Mouse (Mus musculus) embryo, embryonic 10 days (tissue): ENCODE results near the gene Gimap8.

ENCODE experiments used
- DNase-seq: peaks from one replicate; pipeline ENCODE4 v3.0.0-alpha.2; 2015; ENCODE audit warnings: low spot score

The Gimap8 gene

GRCm38 (mm10) chr6:48637811-48638500, 9.1 kb upstream of the Gimap8 start:
- no peak for DNase-seq

GRCm38 (mm10) chr6:48638553-48638952, 8.5 kb upstream of the Gimap8 start:
- no peak for DNase-seq

- no peak for DNase-seq
Measured at GRCm38 (mm10) chr6:48641391-48641790, 5.6 kb upstream of the Gimap8 start.

GRCm38 (mm10) chr6:48642764-48643292, 4.2 kb upstream of the Gimap8 start:
- peak; percentile 90 for DNase-seq

GRCm38 (mm10) chr6:48645660-48646308, 1.2 kb upstream of the Gimap8 start:
- peak; percentile 82 for DNase-seq

GRCm38 (mm10) chr6:48646309-48646690, 734 bp upstream of the Gimap8 start:
- no peak for DNase-seq

- DNase-seq: no peak
Measured at GRCm38 (mm10) chr6:48647611-48648010, 577 bp downstream of the Gimap8 start.

- DNase-seq: no peak
Measured at GRCm38 (mm10) chr6:48648779-48649178, 1.7 kb downstream of the Gimap8 start.

GRCm38 (mm10) chr6:48650041-48650440, 3.0 kb downstream of the Gimap8 start:
- DNase-seq: no peak

GRCm38 (mm10) chr6:48658721-48659120, 11.7 kb downstream of the Gimap8 start:
- no peak for DNase-seq

GRCm38 (mm10) chr6:48664750-48665149, 17.7 kb downstream of the Gimap8 start:
- DNase-seq: no peak

GRCm38 (mm10) chr6:48665471-48665870, 18.4 kb downstream of the Gimap8 start:
- DNase-seq: no peak

- no peak for DNase-seq
Measured at GRCm38 (mm10) chr6:48666159-48666586, 19.1 kb downstream of the Gimap8 start.

GRCm38 (mm10) chr6:48668022-48668421, 21.0 kb downstream of the Gimap8 start:
- no peak for DNase-seq

- DNase-seq: no peak
Measured at GRCm38 (mm10) chr6:48669446-48669969, 22.5 kb downstream of the Gimap8 start.

GRCm38 (mm10) chr6:48674291-48675058, 27.4 kb downstream of the Gimap8 start:
- DNase-seq: no peak

GRCm38 (mm10) chr6:48675400-48675930, 28.4 kb downstream of the Gimap8 start:
- peak; percentile 45 for DNase-seq

- DNase-seq: peak; percentile 9
Measured at GRCm38 (mm10) chr6:48675931-48676859, 29.2 kb downstream of the Gimap8 start, which contains the start of gene Gimap9. TSS of gene Gimap9 (plus strand) at chr6:48676129.

- DNase-seq: no peak
Measured at GRCm38 (mm10) chr6:48676860-48677415, 29.9 kb downstream of the Gimap8 start.

- DNase-seq: no peak
Measured at GRCm38 (mm10) chr6:48677492-48678345, 30.7 kb downstream of the Gimap8 start.
